Mouse (Mus musculus): ENCODE measurements around the gene Dnajc3. TPM values are rescaled to one million over a fixed set of nuclear protein-coding genes. Genes with fewer than 3 reads are reported as not detected.

Dnajc3 gene
- 19.2 and 22.8 TPM in 2 replicates for polyA plus RNA-seq (2012; rRNA removed)

GRCm38 (mm10) chr14:118937533-118938492, at the start of gene Dnajc3:
TSS of gene Dnajc3 (plus strand) at chr14:118937976.
- DNase-seq (ENCODE audit: low read depth, low spot score), result peak; percentile 82
- under 1% methylated on average over 123 of the region's 124 CpGs for WGBS

GRCm38 (mm10) chr14:118890101-118890500, 47.7 kb upstream of the Dnajc3 start:
- 88% methylated on average over 4 of the region's 4 CpGs for WGBS
- no peak for DNase-seq (ENCODE audit: low read depth, low spot score)

GRCm38 (mm10) chr14:118895228-118895627, 42.5 kb upstream of the Dnajc3 start:
- DNase-seq (ENCODE audit: low read depth, low spot score), result no peak
- WGBS, result 86% methylated on average over 7 of the region's 7 CpGs

- DNase-seq (ENCODE audit: low read depth, low spot score), result no peak
- 68% methylated on average over 10 of the region's 10 CpGs for WGBS
These were observed 42.1 kb upstream of the Dnajc3 start for GRCm38 (mm10) chr14:118895655-118896054.

GRCm38 (mm10) chr14:118899940-118900339, 37.8 kb upstream of the Dnajc3 start:
- WGBS, result 69% methylated on average over 11 of the region's 11 CpGs
- DNase-seq (ENCODE audit: low read depth, low spot score), result no peak

GRCm38 (mm10) chr14:118900911-118901310, 36.9 kb upstream of the Dnajc3 start:
- 100% methylated on average over 1 of the region's 1 CpGs for WGBS
- DNase-seq (ENCODE audit: low read depth, low spot score), result no peak

- 88% methylated on average over 3 of the region's 3 CpGs for WGBS
- DNase-seq (ENCODE audit: low read depth, low spot score), result no peak
These were observed 34.4 kb upstream of the Dnajc3 start for GRCm38 (mm10) chr14:118903397-118903796.

GRCm38 (mm10) chr14:118903867-118904562, 33.8 kb upstream of the Dnajc3 start:
- DNase-seq (ENCODE audit: low read depth, low spot score), result no peak
- 29% methylated on average over 6 of the region's 6 CpGs for WGBS

GRCm38 (mm10) chr14:118907592-118907991, 30.2 kb upstream of the Dnajc3 start:
- DNase-seq (ENCODE audit: low read depth, low spot score), result no peak
- 45% methylated on average over 8 of the region's 8 CpGs for WGBS

- 54% methylated on average over 8 of the region's 8 CpGs for WGBS
- DNase-seq (ENCODE audit: low read depth, low spot score), result no peak
These were observed 27.9 kb upstream of the Dnajc3 start for GRCm38 (mm10) chr14:118909872-118910271.

GRCm38 (mm10) chr14:118910332-118911222, 27.2 kb upstream of the Dnajc3 start:
- 40% methylated on average over 29 of the region's 29 CpGs for WGBS
- DNase-seq (ENCODE audit: low read depth, low spot score), result peak; percentile 51

- DNase-seq (ENCODE audit: low read depth, low spot score), result no peak
- 84% methylated on average over 6 of the region's 6 CpGs for WGBS
These were observed 26.3 kb upstream of the Dnajc3 start for GRCm38 (mm10) chr14:118911521-118911920.

GRCm38 (mm10) chr14:118913651-118914050, 24.1 kb upstream of the Dnajc3 start:
- DNase-seq (ENCODE audit: low read depth, low spot score), result no peak
- 89% methylated on average over 5 of the region's 5 CpGs for WGBS

GRCm38 (mm10) chr14:118919025-118919424, 18.8 kb upstream of the Dnajc3 start:
- 57% methylated on average over 8 of the region's 8 CpGs for WGBS
- DNase-seq (ENCODE audit: low read depth, low spot score), result no peak

- DNase-seq (ENCODE audit: low read depth, low spot score), result no peak
- WGBS, result 38% methylated on average over 7 of the region's 7 CpGs
These were observed 17.1 kb upstream of the Dnajc3 start for GRCm38 (mm10) chr14:118920654-118921053.

GRCm38 (mm10) chr14:118922251-118922650, 15.5 kb upstream of the Dnajc3 start:
- 42% methylated on average over 22 of the region's 22 CpGs for WGBS
- DNase-seq (ENCODE audit: low read depth, low spot score), result no peak

- no peak for DNase-seq (ENCODE audit: low read depth, low spot score)
- 12% methylated on average over 47 of the region's 47 CpGs for WGBS
These were observed 15.1 kb upstream of the Dnajc3 start for GRCm38 (mm10) chr14:118922667-118923184.

- 4% methylated on average over 55 of the region's 55 CpGs for WGBS
- DNase-seq (ENCODE audit: low read depth, low spot score), result no peak
These were observed 12.8 kb upstream of the Dnajc3 start, which contains the start of gene Dzip1 for GRCm38 (mm10) chr14:118924673-118925615. TSS of gene Dzip1 (minus strand) at chr14:118925460.

Measured in large intestine, adult 2 months (tissue).